Mouse (Mus musculus) liver, adult 2 months (tissue): ENCODE data around the gene Col18a1.

ENCODE experiments used
- CTCF ChIP-seq: fragments of 200-500 bp; IDR thresholded peaks from 2 replicates; pipeline ENCODE4 v1.5.1; 2011; ENCODE audit warnings: low read depth, low read length, control low read depth
- POLR2A ChIP-seq: fragments of 200-500 bp; IDR thresholded peaks from 2 replicates; pipeline ENCODE4 v1.6.1; 2011; ENCODE audit warnings: low read length, control low read depth; ENCODE audit not compliant: insufficient read depth; ENCODE audit errors: extremely low read depth

GRCm38 (mm10) chr10:77178691-77179090, 12.3 kb upstream of the Col18a1 start:
- TF ChIP-seq CTCF (no peak), POLR2A (no peak)
